Mouse (Mus musculus) neutrophil, adult 5-6 weeks (primary cell): ENCODE results near the gene Gimap1. TPM values are rescaled to one million over a fixed set of nuclear protein-coding genes. Genes with fewer than 3 reads are reported as not detected.
A peak's percentile ranks its signal among the peaks of the same experiment; 100 is the strongest.

Experiments used
- ATAC-seq: fragments of 151-379, 151-347 bp; 2 replicates; pipeline ENCODE4 v1.8.0; 2017; ENCODE audit warnings: mild to moderate bottlenecking, moderate TSS enrichment; ENCODE audit not compliant: insufficient number of reproducible peaks, poor library complexity, low FRiP score, severe bottlenecking; ENCODE audit errors: extremely low read depth
- total RNA-seq: library from RNA; stranded (forward); fragments of 200-1000 nt; gene quantifications from 2 replicates; pipeline ENCODE4 v1.2.3, GENCODE M21; 2017

Gimap1 gene
- total RNA-seq, 1 experiment from 2014 or later: 296 TPM

GRCm38 (mm10) chr6:48733660-48734059, 5.2 kb upstream of the Gimap1 start:
- ATAC-seq: no peak

GRCm38 (mm10) chr6:48737053-48737452, 1.8 kb upstream of the Gimap1 start:
- ATAC-seq: no peak

GRCm38 (mm10) chr6:48737688-48738087, 1.2 kb upstream of the Gimap1 start:
- ATAC-seq: no peak

- no peak for ATAC-seq
Observed at GRCm38 (mm10) chr6:48739780-48740055, 864 bp downstream of the Gimap1 start.

GRCm38 (mm10) chr6:48740501-48741169, 1.8 kb downstream of the Gimap1 start:
- ATAC-seq: no peak

- no peak for ATAC-seq
Observed at GRCm38 (mm10) chr6:48741273-48741672, 2.4 kb downstream of the Gimap1 start.

- no peak for ATAC-seq
Observed at GRCm38 (mm10) chr6:48741711-48742206, 2.9 kb downstream of the Gimap1 start.

- no peak for ATAC-seq
Observed at GRCm38 (mm10) chr6:48742422-48743351, 3.8 kb downstream of the Gimap1 start.

GRCm38 (mm10) chr6:48745490-48745889, 6.6 kb downstream of the Gimap1 start:
- ATAC-seq: no peak

GRCm38 (mm10) chr6:48745959-48746889, 7.4 kb downstream of the Gimap1 start, which contains the start of gene Gimap5:
Gimap5 (plus strand) TSS chr6:48746197.
- peak; percentile 57 for ATAC-seq

- ATAC-seq: peak; percentile 39; the same call in 1 of the 2 replicates
Observed at GRCm38 (mm10) chr6:48747091-48747966, 8.5 kb downstream of the Gimap1 start.

- no peak for ATAC-seq
Observed at GRCm38 (mm10) chr6:48763567-48764270, 24.9 kb downstream of the Gimap1 start.

GRCm38 (mm10) chr6:48764496-48764895, 25.6 kb downstream of the Gimap1 start:
- no peak for ATAC-seq

GRCm38 (mm10) chr6:48768178-48768869, 29.5 kb downstream of the Gimap1 start:
- peak; percentile 52; the same call in 1 of the 2 replicates for ATAC-seq

- no peak for ATAC-seq
Observed at GRCm38 (mm10) chr6:48768933-48769332, 30.1 kb downstream of the Gimap1 start.

- ATAC-seq: peak; percentile 50; the same call in 1 of the 2 replicates
Observed at GRCm38 (mm10) chr6:48770696-48771095, 31.8 kb downstream of the Gimap1 start, which contains the start of gene Gimap3. Gimap3 (minus strand) TSS chr6:48770851.

- peak; percentile 54; the same call in 1 of the 2 replicates for ATAC-seq
Observed at GRCm38 (mm10) chr6:48772030-48772429, 33.2 kb downstream of the Gimap1 start.
